ENCODE assay signal across 24 mouse cellular contexts in the genomic region with DNA sequence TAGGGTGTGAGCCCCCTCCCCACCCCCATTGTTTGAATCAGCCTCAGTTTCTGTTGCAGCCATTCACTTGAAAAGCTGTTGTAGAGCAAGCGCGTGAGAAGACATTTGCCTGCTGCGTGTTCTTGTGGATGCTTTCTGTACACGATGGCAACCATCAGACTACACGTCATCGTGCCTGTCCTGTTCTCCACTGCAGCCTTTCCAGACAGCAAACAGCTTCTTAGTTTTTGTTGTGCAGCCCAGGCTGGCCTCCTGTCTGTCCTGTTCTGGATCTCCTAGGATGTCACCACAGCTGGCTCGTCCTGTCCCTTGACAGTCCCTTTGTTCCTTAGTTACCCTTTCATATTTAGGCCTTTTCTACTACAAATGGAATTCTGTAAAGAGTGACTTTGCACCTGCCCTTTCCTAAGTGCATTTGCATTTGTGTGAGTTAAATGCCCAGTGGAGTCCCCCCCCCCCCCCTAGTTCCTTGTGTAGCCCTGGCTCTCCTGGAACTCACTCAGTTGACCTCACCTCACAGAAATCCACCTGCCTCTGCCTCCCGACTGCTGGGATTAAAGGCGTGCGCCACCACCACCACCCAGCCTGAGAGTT. TPM values are rescaled to one million over a fixed set of nuclear protein-coding genes. Genes with fewer than 3 reads are reported as not detected.
DNase-seq lines count a peak whose midpoint lies in the region; ATAC-seq and TF ChIP-seq lines count a peak whose summit lies in the region.
"Had no signal": no experiment of that assay in that cellular context is flagged by ENCODE, and none has a peak within 500 bp of the region (broad histone marks: within the 10 kb centered on the region; RNA-seq: fewer than 3 reads in every experiment).

No protein-coding gene starts in this region.

- no peak for TF ChIP-seq POLR2A in lung, adult 2 months (IDR thresholded peaks at IDR 0.05; ENCODE audit: borderline replicate concordance, extremely low read depth, low read depth, low read length)

- TF ChIP-seq CTCF in lung, adult 2 months (IDR thresholded peaks at IDR 0.05; ENCODE audit: insufficient read depth, low read length): no peak

- H3K9me3 ChIP-seq in heart, embryonic 13.5 days: no peaks in the 10 kb centered on the region
- no peaks in the 10 kb centered on the region for H3K9me3 ChIP-seq in lung, embryonic 16.5 days (ENCODE audit: control insufficient read depth, low read length)
- H3K9me3 ChIP-seq in hindbrain, embryonic 16.5 days (ENCODE audit: control insufficient read depth, low read length): no peaks in the 10 kb centered on the region
- H3K9me3 ChIP-seq: embryonic facial prominence, embryonic 15.5 days; forebrain, embryonic 15.5 days; intestine, embryonic 15.5 days; limb, embryonic 15.5 days; neural tube, embryonic 13.5 days had no signal

- no peak overlapping the region for H3K4me3 ChIP-seq in heart, embryonic 13.5 days
- H3K4me3 ChIP-seq in lung, embryonic 16.5 days (ENCODE audit: low read length): no peak overlapping the region
- no peak overlapping the region for H3K4me3 ChIP-seq in lung, adult 2 months (replicated peaks; ENCODE audit: extremely low read depth, low read depth, low read length)
- no peak overlapping the region for H3K4me3 ChIP-seq in hindbrain, embryonic 16.5 days (ENCODE audit: low read length)
- H3K4me3 ChIP-seq: embryonic facial prominence, embryonic 15.5 days; forebrain, embryonic 15.5 days; intestine, embryonic 15.5 days; left cerebral cortex, adult 2 months; limb, embryonic 15.5 days; myocyte; neural tube, embryonic 13.5 days had no signal

- H3K4me1 ChIP-seq in heart, embryonic 13.5 days: peaks cover 40% of the 10 kb centered on the region
- H3K4me1 ChIP-seq in lung, embryonic 16.5 days (replicated peaks; ENCODE audit: control insufficient read depth, insufficient read depth, low read length): peaks cover 31% of the 10 kb centered on the region
- no peaks in the 10 kb centered on the region for H3K4me1 ChIP-seq in lung, adult 2 months (ENCODE audit: control insufficient read depth, insufficient read depth, low read length)
- H3K4me1 ChIP-seq in hindbrain, embryonic 16.5 days (ENCODE audit: control insufficient read depth, insufficient read depth, low read depth, low read length): peaks cover 8% of the 10 kb centered on the region
- H3K4me1 ChIP-seq: intestine, embryonic 15.5 days had no signal

- peak overlapping the region; percentile 39 for H3K27ac ChIP-seq in heart, embryonic 13.5 days (replicated peaks)
- H3K27ac ChIP-seq in lung, embryonic 16.5 days (ENCODE audit: low read length): peak overlapping the region; percentile 76
- no peak overlapping the region for H3K27ac ChIP-seq in hindbrain, embryonic 16.5 days (ENCODE audit: low read depth, low read length)
- H3K27ac ChIP-seq: embryonic facial prominence, embryonic 15.5 days; forebrain, embryonic 15.5 days; intestine, embryonic 15.5 days; left cerebral cortex, adult 2 months; limb, embryonic 15.5 days; neural tube, embryonic 13.5 days had no signal

- no peak overlapping the region for H3K9ac ChIP-seq in heart, embryonic 13.5 days
- H3K9ac ChIP-seq in lung, embryonic 16.5 days (ENCODE audit: low read length): no peak overlapping the region
- H3K9ac ChIP-seq in hindbrain, embryonic 16.5 days (ENCODE audit: low read depth, low read length): no peak overlapping the region
- H3K9ac ChIP-seq: embryonic facial prominence, embryonic 15.5 days; forebrain, embryonic 15.5 days; intestine, embryonic 15.5 days; limb, embryonic 15.5 days; neural tube, embryonic 13.5 days had no signal

- 68% methylated on average over 10 of the region's 10 CpGs for WGBS in heart, embryonic 13.5 days
- WGBS in lung, embryonic 16.5 days: 51% methylated on average over 10 of the region's 10 CpGs
- 76% methylated on average over 10 of the region's 10 CpGs for WGBS in lung, adult 2 months
- 64% methylated on average over 10 of the region's 10 CpGs for WGBS in hindbrain, embryonic 16.5 days

- no peak for DNase-seq in heart, adult 9 months (ENCODE audit: low spot score in 2 of 2)
- DNase-seq in lung, adult 2 months: no peak
- DNase-seq: adrenal gland, adult 8-10 months; cerebellum, adult 8-10 months; kidney, adult 8-10 months; kidney, postnatal 10 days; left cerebral cortex, postnatal 4 days had no signal

- no peak overlapping the region for H3K4me2 ChIP-seq in heart, embryonic 13.5 days
- no peak overlapping the region for H3K4me2 ChIP-seq in lung, embryonic 16.5 days (ENCODE audit: low read depth, low read length)
- H3K4me2 ChIP-seq in hindbrain, embryonic 16.5 days (ENCODE audit: low read length): no peak overlapping the region
- H3K4me2 ChIP-seq: embryonic facial prominence, embryonic 15.5 days; forebrain, embryonic 15.5 days; intestine, embryonic 15.5 days; limb, embryonic 15.5 days; neural tube, embryonic 13.5 days had no signal

- H3K36me3 ChIP-seq in heart, embryonic 13.5 days: no peaks in the 10 kb centered on the region
- no peaks in the 10 kb centered on the region for H3K36me3 ChIP-seq in lung, embryonic 16.5 days (ENCODE audit: control insufficient read depth, insufficient read depth, low read length)
- no peaks in the 10 kb centered on the region for H3K36me3 ChIP-seq in hindbrain, embryonic 16.5 days (ENCODE audit: control insufficient read depth, insufficient read depth, low read length)
- H3K36me3 ChIP-seq: embryonic facial prominence, embryonic 15.5 days; G1E; intestine, embryonic 15.5 days; limb, embryonic 15.5 days had no signal

- no peak for ATAC-seq in heart, embryonic 13.5 days (ENCODE audit: extremely low read depth, insufficient number of reproducible peaks, low FRiP score, low TSS enrichment)
- peak; percentile 68 for ATAC-seq in lung, embryonic 16.5 days (ENCODE audit: low read depth)
- ATAC-seq in hindbrain, embryonic 16.5 days: 0 out of 2 replicates have a peak, but pooled peaks have one; percentile 31
- no peak for ATAC-seq in megakaryocyte progenitor cell, adult 5-6 weeks (replicated peaks; ENCODE audit: poor library complexity)
- ATAC-seq in erythroblast, adult 5-6 weeks (replicated peaks; ENCODE audit: low FRiP score, poor library complexity, severe bottlenecking): no peak
- ATAC-seq: activated CD4-positive, CD25-positive, alpha-beta regulatory T cell, adult 4 months; CD4-positive, CD25-positive, alpha-beta regulatory T cell, adult 4 months; forebrain, embryonic 15.5 days; intestine, embryonic 15.5 days; midbrain, embryonic 16.5 days; Patski had no signal

- H3K27me3 ChIP-seq in heart, embryonic 13.5 days (replicated peaks): no peaks in the 10 kb centered on the region
- no peaks in the 10 kb centered on the region for H3K27me3 ChIP-seq in lung, embryonic 16.5 days (ENCODE audit: control insufficient read depth, insufficient read depth, low read depth, low read length)
- H3K27me3 ChIP-seq in hindbrain, embryonic 16.5 days (replicated peaks; ENCODE audit: control insufficient read depth, insufficient read depth, low read length): no peaks in the 10 kb centered on the region
- H3K27me3 ChIP-seq: embryonic facial prominence, embryonic 15.5 days; forebrain, embryonic 15.5 days; intestine, embryonic 15.5 days; limb, embryonic 15.5 days; neural tube, embryonic 13.5 days; Patski had no signal

RNA-seq across cellular contexts. Expression of a gene that starts 46.5 kb away (rescaled TPM):
- 332 and 334 TPM in 2 replicates for polyA plus RNA-seq in heart, embryonic 13.5 days (2015; fragmentation: Nextera tagmentation; extraction: Ambion mirVana)
- polyA plus RNA-seq in lung, embryonic 16.5 days (2015; fragmentation: Nextera tagmentation; extraction: Ambion mirVana): 737 and 792 TPM in 2 replicates
- 163 and 215 TPM in 2 replicates for polyA plus RNA-seq in lung, adult 2 months (2012; rRNA removed)
- 777 and 791 TPM in 2 replicates for polyA plus RNA-seq in hindbrain, embryonic 16.5 days (2015; fragmentation: Nextera tagmentation; extraction: Ambion mirVana)
- total RNA-seq in megakaryocyte progenitor cell, adult 5-6 weeks (2015): 44.8 and 46.4 TPM in 2 replicates
- total RNA-seq in megakaryocyte progenitor cell, adult 5-6 weeks (2017): 32.6 and 36.5 TPM in 2 replicates
- total RNA-seq in erythroblast, adult 5-6 weeks (2015; ENCODE audit: low replicate concordance): 18.4 and 18.6 TPM in 2 replicates
- total RNA-seq in erythroblast, adult 5-6 weeks (2017; ENCODE audit: low replicate concordance): 14.4 and 21.5 TPM in 2 replicates

Comparison
In these comparisons a context has a peak if more than half of its experiments do, and no peak if none do; other contexts are left out.
1. ATAC-seq: peak in lung, embryonic 16.5 days (single experiment) and hindbrain, embryonic 16.5 days (single experiment); none in heart, embryonic 13.5 days (single experiment), megakaryocyte progenitor cell, adult 5-6 weeks (single experiment) and erythroblast, adult 5-6 weeks (single experiment).